Mouse (Mus musculus) lung, postnatal 0 days (tissue): ENCODE results near the gene Drosha. TPM values are rescaled to one million over a fixed set of nuclear protein-coding genes. Genes with fewer than 3 reads are reported as not detected.
"Not testable (repeated sequence)": the region's sequence is repeated elsewhere in the genome, so short reads cannot be mapped to it uniquely, and the experiment has no call there.

Source experiments
- ATAC-seq: fragments of 200-750 bp; cut with Nextera tagmentation; 2 replicates; pipeline ENCODE4 v1.8.0; 2017; ENCODE audit warnings: moderate library complexity
- DNase-seq: peaks from one replicate; pipeline ENCODE4 v3.0.0-alpha.2; 2016; ENCODE audit warnings: low spot score
- H3K27ac ChIP-seq: fragments of 300-500 bp; sonication (generic); 2 replicates; pipeline ENCODE4 v1.5.1; 2014; ENCODE audit warnings: antibody characterized with exemption, mild to moderate bottlenecking, low read length, mixed read lengths
- H3K27me3 ChIP-seq: fragments of 300-500 bp; sonication (generic); replicated peaks from 2 replicates; pipeline ENCODE4 v1.6.1; 2014; ENCODE audit warnings: low read length, mixed read lengths; ENCODE audit not compliant: insufficient read depth
- H3K36me3 ChIP-seq: fragments of 300-500 bp; sonication (generic); 2 replicates; pipeline ENCODE4 v1.6.1; 2014; ENCODE audit warnings: low read length, mixed read lengths; ENCODE audit not compliant: insufficient read depth
- H3K4me1 ChIP-seq: fragments of 300-500 bp; sonication (generic); 2 replicates; pipeline ENCODE4 v1.6.1; 2014; ENCODE audit warnings: antibody characterized with exemption, low read depth, low read length, mixed read lengths; ENCODE audit not compliant: insufficient read depth
- H3K4me2 ChIP-seq: fragments of 300-500 bp; sonication (generic); replicated peaks from 2 replicates; pipeline ENCODE4 v1.6.1; 2014; ENCODE audit warnings: low read depth, mild to moderate bottlenecking, low read length, moderate library complexity, mixed read lengths
- H3K4me3 ChIP-seq: fragments of 300-500 bp; sonication (generic); 2 replicates; pipeline ENCODE4 v1.5.1; 2014; ENCODE audit warnings: low read depth, low read length
- H3K9ac ChIP-seq: fragments of 300-500 bp; sonication (generic); replicated peaks from 2 replicates; pipeline ENCODE4 v1.6.1; 2014; ENCODE audit warnings: low read depth, mild to moderate bottlenecking
- H3K9me3 ChIP-seq: fragments of 300-500 bp; sonication (generic); 2 replicates; pipeline ENCODE4 v1.6.1; 2016; ENCODE audit warnings: low read length, mixed read lengths
- CTCF ChIP-seq: IDR thresholded peaks from 2 replicates; pipeline ENCODE4 v1.5.1; 2016; ENCODE audit warnings: antibody characterized with exemption, mild to moderate bottlenecking
- EP300 ChIP-seq: IDR thresholded peaks from 2 replicates; pipeline ENCODE4 v1.6.1; 2016; ENCODE audit warnings: antibody characterized with exemption, mild to moderate bottlenecking, control low read depth
- WGBS: fragments of 180-500 bp; shearing (Covaris S2); extraction: QIAGEN DNeasy Blood & Tissue Kit; methylation state at CpG from one replicate; pipeline ENCODE4 v1.1.7; 2014; 5-methylcytosine and 5-hydroxymethylcytosine counted together
- polyA plus RNA-seq: library from polyadenylated mRNA; unstranded; fragments of >200 nt; fragmentation: Nextera tagmentation; extraction: Ambion mirVana; gene quantifications from 2 replicates; pipeline ENCODE4 v1.2.1, GENCODE M21; 2015

The Drosha gene
- polyA plus RNA-seq, 1 experiment from 2014 or later: 9.7 TPM

DNA sequence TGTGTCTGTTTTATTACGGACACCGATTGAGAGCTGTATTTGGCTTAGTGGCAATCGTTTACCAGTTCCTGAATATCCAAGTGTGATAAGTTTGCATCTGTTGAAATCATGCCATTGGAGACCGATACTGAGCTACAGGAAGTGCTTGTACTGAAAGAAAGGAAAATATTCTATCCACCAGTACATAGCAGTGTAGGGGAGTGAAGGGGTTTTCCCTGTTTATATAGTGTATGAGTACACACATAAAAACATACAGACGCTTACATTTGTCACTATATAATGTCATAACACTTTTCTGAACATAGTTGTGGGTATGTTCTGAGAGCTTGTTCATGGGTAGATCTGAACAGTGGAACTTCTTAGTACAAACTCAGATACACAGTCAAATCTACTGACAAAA lies 106.9 kb downstream of the Drosha start:
- Histone ChIP-seq H3K9me3 (no peaks in the 10 kb centered on the region), H3K4me2 (no peak overlapping the region), H3K9ac (no peak overlapping the region), H3K27me3 (no peaks in the 10 kb centered on the region), H3K27ac (no peak overlapping the region), H3K4me1 (no peaks in the 10 kb centered on the region), H3K4me3 (no peak overlapping the region), H3K36me3 (peaks cover 5% of the 10 kb centered on the region; the same call in 1 of the 2 replicates)
- 77% methylated on average over 5 of the region's 5 CpGs for WGBS
- ATAC-seq: no peak
- DNase-seq: no peak
- TF ChIP-seq CTCF (no peak), EP300 (no peak)

DNA sequence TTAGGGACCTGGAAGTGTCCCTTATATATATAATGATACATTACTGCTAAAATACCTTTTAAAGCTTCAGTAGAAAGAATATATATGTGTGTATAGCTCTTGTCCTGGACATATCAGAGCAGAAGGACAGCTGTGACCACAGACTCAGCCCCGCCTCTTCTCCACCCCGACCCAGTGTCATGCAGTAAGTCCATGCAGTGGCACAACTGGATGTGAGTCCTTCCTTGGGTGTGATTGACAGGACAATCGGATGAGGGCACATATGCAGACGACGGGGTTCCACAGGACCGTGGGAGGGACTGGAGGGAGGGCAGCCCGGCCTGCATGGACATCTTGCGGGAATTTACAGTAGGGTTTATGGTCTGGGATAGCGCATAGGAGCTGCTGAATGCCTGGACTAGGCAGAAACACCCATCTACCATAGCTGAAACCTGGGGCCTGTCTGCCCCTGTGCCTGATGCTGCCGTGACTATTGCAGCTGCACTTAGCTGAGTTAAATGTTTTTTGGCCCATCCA lies 111.7 kb downstream of the Drosha start:
- ATAC-seq: no peak
- no peak for DNase-seq
- WGBS: 91% methylated on average over 10 of the region's 10 CpGs

DNA sequence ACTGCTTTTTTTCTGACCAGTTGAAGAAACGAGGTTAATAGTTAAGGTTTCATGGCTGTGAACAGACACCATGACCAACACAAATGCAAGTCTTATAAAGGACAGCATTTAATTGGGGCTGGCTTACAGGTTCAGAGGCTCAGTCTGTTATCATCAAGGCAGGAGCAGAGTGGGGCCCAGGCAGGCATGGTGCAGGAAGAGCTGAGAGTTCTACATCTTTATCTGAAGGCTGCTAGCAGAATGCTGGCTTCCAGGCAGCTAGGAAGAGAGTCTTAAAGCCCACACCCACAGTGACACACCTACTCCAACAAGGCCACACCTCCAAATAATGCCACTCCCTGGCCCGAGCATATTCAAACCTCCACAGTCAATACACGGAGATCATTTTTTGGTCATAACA lies 112.7 kb downstream of the Drosha start:
- H3K27ac ChIP-seq, DNase-seq, H3K4me1 ChIP-seq, H3K9me3 ChIP-seq, H3K4me3 ChIP-seq, H3K4me2 ChIP-seq, H3K9ac ChIP-seq, ATAC-seq, H3K27me3 ChIP-seq, H3K36me3 ChIP-seq: not testable (repeated sequence)
- 79% methylated on average over 3 of the region's 3 CpGs for WGBS

More for the DNA sequence above, 111.7 kb downstream of the Drosha start:
- H3K27ac ChIP-seq: no peak overlapping the region
- H3K9me3 ChIP-seq: no peaks in the 10 kb centered on the region
- H3K4me2 ChIP-seq: no peak overlapping the region
- no peaks in the 10 kb centered on the region for H3K27me3 ChIP-seq
- H3K36me3 ChIP-seq: no peaks in the 10 kb centered on the region
- no peak overlapping the region for H3K9ac ChIP-seq
- H3K4me3 ChIP-seq: no peak overlapping the region
- no peak for TF ChIP-seq EP300
- no peak for TF ChIP-seq CTCF
- H3K4me1 ChIP-seq: no peaks in the 10 kb centered on the region

DNA sequence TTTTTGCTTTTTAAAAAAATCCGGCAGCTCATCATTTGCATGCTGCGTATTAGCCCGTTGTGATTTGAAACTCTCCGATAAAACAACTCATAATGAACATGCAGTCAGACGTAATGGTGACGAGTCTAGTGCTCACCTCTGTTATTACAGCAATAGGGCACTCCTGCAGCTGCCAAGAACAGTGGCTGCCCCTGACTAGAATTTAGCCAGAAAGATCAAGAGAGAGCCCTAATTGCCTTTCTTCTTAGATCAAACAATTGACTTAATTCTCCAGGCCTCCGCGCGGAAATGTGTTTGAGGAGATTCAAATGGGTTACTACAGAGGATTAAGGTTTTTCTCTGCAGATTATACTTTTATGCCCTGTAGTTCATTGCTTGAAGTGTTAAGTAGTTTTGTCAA lies 116.5 kb downstream of the Drosha start:
- H3K9me3 ChIP-seq: no peaks in the 10 kb centered on the region
- no peaks in the 10 kb centered on the region for H3K36me3 ChIP-seq
- no peak overlapping the region for H3K4me3 ChIP-seq
- TF ChIP-seq EP300 (no peak), CTCF (no peak)
- H3K4me1 ChIP-seq: no peaks in the 10 kb centered on the region
- 58% methylated on average over 9 of the region's 9 CpGs for WGBS
- ATAC-seq (no peak), DNase-seq (no peak)
- no peak overlapping the region for H3K27ac ChIP-seq
- H3K9ac ChIP-seq: no peak overlapping the region
- no peaks in the 10 kb centered on the region for H3K27me3 ChIP-seq
- H3K4me2 ChIP-seq: no peak overlapping the region

DNA sequence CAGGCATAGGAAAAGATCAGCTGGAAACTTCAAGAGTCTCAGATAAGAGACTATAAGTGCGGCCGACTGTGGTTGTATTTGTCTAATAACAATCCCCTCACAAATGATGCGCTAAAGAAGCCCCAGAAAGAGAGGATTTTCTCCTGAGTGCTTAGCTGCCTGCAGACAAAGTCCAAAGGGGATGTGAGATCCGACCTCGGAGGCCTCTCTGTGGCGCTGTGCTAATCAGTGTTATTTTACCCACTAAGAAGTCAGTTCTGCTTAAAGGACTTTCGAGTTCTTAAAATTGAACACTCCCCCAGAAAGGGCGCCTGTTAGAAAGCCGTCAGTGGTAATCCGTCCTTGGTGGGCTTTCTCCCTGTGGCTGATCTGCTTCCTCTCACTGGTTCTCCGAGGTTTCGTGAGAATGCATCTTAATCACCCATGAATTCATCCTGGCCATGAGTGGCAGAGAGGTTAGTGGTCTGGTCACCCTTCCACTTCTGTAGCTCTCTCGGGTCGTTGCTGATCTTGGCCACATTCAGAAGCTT lies 117.1 kb downstream of the Drosha start:
- Histone ChIP-seq H3K4me1 (no peaks in the 10 kb centered on the region), H3K4me3 (no peak overlapping the region), H3K4me2 (no peak overlapping the region), H3K27ac (no peak overlapping the region), H3K36me3 (no peaks in the 10 kb centered on the region), H3K9me3 (no peaks in the 10 kb centered on the region), H3K27me3 (no peaks in the 10 kb centered on the region), H3K9ac (no peak overlapping the region)
- TF ChIP-seq EP300 (no peak), CTCF (no peak)
- no peak for ATAC-seq
- 38% methylated on average over 14 of the region's 14 CpGs for WGBS
- DNase-seq: no peak

DNA sequence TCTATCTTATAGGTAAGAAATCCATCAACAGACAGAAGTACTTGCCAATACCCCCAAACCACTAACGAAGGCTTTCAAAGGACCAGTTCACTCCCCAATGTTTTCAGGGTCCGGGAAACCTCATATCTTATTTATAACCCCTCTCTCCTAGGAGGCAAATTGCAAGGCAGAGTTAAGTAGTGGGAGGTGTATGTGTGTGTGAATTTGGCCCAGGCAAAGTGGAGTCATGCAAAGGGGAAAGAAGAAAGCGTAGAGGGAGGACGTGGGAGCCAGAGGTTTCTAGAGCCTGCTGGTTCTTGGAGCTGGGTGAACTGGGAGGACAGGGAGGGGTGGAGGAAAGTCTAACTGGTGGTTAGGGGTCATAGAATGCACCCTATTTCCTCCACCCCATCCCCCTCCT lies 117.8 kb downstream of the Drosha start:
- DNase-seq: no peak
- TF ChIP-seq EP300: no peak
- no peak for TF ChIP-seq CTCF
- no peak for ATAC-seq
- Histone ChIP-seq H3K9me3 (no peaks in the 10 kb centered on the region), H3K4me3 (no peak overlapping the region), H3K4me1 (no peaks in the 10 kb centered on the region), H3K9ac (no peak overlapping the region), H3K36me3 (no peaks in the 10 kb centered on the region), H3K4me2 (no peak overlapping the region), H3K27me3 (no peaks in the 10 kb centered on the region), H3K27ac (no peak overlapping the region)
- 93% methylated on average over 4 of the region's 4 CpGs for WGBS

DNA sequence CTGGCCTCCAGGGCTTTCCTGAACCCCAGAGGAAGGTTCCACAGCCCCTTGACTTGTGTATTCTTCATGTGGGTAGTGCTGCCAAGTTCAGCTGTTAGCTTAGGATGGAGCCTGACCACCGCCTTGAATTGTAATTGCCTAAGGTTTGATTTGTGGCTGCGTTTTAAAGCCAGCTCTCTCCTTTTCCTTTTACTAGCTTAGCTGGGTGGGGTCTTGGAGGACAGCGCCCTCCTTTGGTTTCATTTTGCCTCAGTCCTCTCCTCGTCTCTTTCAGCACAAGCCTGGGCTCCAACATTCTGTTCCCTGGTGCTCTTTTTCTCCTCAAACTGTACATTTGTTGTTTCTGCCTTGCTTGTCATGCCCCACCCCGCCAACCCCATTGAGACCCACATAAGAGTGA lies 133.4 kb downstream of the Drosha start:
- Histone ChIP-seq H3K4me2 (no peak overlapping the region), H3K4me1 (no peaks in the 10 kb centered on the region), H3K27ac (no peak overlapping the region), H3K36me3 (no peaks in the 10 kb centered on the region), H3K4me3 (no peak overlapping the region), H3K27me3 (no peaks in the 10 kb centered on the region), H3K9me3 (no peaks in the 10 kb centered on the region), H3K9ac (no peak overlapping the region)
- ATAC-seq (no peak), DNase-seq (no peak)
- TF ChIP-seq CTCF: no peak
- no peak for TF ChIP-seq EP300
- WGBS: 78% methylated on average over 5 of the region's 5 CpGs
